Mouse (Mus musculus) liver, postnatal 0 days (tissue): Measurements from ENCODE around the gene 2010109A12Rik.

Experiments used
- CTCF ChIP-seq: sonication (generic); IDR thresholded peaks from 2 replicates; pipeline ENCODE4 v1.5.1; 2016; ENCODE audit warnings: antibody characterized with exemption, low read depth
- EP300 ChIP-seq: IDR thresholded peaks from 2 replicates; pipeline ENCODE4 v1.6.1; 2016; ENCODE audit warnings: antibody characterized with exemption, low read depth, mild to moderate bottlenecking

DNA sequence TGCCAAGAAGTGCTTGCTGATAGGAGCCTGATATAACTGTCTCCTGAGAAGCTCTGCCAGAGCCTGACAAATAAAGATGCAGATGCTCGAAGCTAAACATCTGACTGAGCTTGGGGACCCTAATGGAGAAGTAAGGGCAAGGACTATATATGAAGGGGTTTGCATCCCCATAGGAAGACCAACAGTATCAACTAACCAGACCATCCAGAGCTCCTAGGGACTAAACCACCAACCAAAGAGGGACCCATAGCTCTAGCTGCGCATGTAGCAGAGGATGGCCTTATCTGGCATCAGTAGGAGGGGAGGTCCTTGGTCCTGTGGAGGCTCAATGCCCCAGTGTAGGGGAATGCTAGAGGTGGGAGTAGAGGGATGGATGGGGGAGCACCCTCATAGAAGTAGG is 18.2 kb downstream of the 2010109A12Rik start:
- TF ChIP-seq EP300 (no peak), CTCF (no peak)
